Mouse (Mus musculus) kidney, embryonic 14.5 days (tissue): Measurements from ENCODE around the gene Spdef. TPM values are rescaled to one million over a fixed set of nuclear protein-coding genes. Genes with fewer than 3 reads are reported as not detected.

Source experiments
- ATAC-seq: fragments of 200-750 bp; cut with Nextera tagmentation; 2 replicates; pipeline ENCODE4 v1.8.0; 2017; ENCODE audit warnings: moderate number of reproducible peaks, mild to moderate bottlenecking, moderate TSS enrichment, moderate library complexity; ENCODE audit not compliant: low FRiP score, low TSS enrichment
- H3K27ac ChIP-seq: fragments of 300-500 bp; sonication (generic); 2 replicates; pipeline ENCODE4 v1.5.1; 2014; ENCODE audit warnings: low read depth, mild to moderate bottlenecking, low read length, moderate library complexity, mixed read lengths
- H3K27me3 ChIP-seq: fragments of 300-500 bp; sonication (generic); 2 replicates; pipeline ENCODE4 v1.6.1; 2014; ENCODE audit warnings: mild to moderate bottlenecking, low read length; ENCODE audit not compliant: control insufficient read depth, insufficient read depth
- H3K36me3 ChIP-seq: fragments of 300-500 bp; sonication (generic); 2 replicates; pipeline ENCODE4 v1.6.1; 2014; ENCODE audit warnings: low read length, mixed read lengths; ENCODE audit not compliant: control insufficient read depth, insufficient read depth
- H3K4me1 ChIP-seq: fragments of 300-500 bp; sonication (generic); 2 replicates; pipeline ENCODE4 v1.6.1; 2014; ENCODE audit warnings: low read length, mixed read lengths; ENCODE audit not compliant: control insufficient read depth, insufficient read depth
- H3K4me2 ChIP-seq: fragments of 300-500 bp; sonication (generic); replicated peaks from 2 replicates; pipeline ENCODE4 v1.6.1; 2014; ENCODE audit warnings: low read depth, mild to moderate bottlenecking, low read length
- H3K4me3 ChIP-seq: fragments of 300-500 bp; sonication (generic); 2 replicates; pipeline ENCODE4 v1.5.1; 2014; ENCODE audit warnings: mild to moderate bottlenecking, low read length
- H3K9ac ChIP-seq: fragments of 300-500 bp; sonication (generic); 2 replicates; pipeline ENCODE4 v1.6.1; 2014; ENCODE audit warnings: low read depth, mild to moderate bottlenecking, low read length, moderate library complexity
- H3K9me3 ChIP-seq: fragments of 300-500 bp; sonication (generic); 2 replicates; pipeline ENCODE4 v1.6.1; 2016; ENCODE audit warnings: low read length; ENCODE audit not compliant: control insufficient read depth
- WGBS: fragments of 180-500 bp; shearing (Covaris S2); extraction: QIAGEN DNeasy Blood & Tissue Kit; methylation state at CpG from one replicate; pipeline ENCODE4 v1.1.7; 2014; 5-methylcytosine and 5-hydroxymethylcytosine counted together
- polyA plus RNA-seq: library from polyadenylated mRNA; unstranded; fragments of >200 nt; fragmentation: Nextera tagmentation; extraction: Ambion mirVana; gene quantifications from 2 replicates; pipeline ENCODE4 v1.2.1, GENCODE M21; 2014

The Spdef gene
- polyA plus RNA-seq, 1 experiment from 2014 or later = 0.20 TPM

DNA sequence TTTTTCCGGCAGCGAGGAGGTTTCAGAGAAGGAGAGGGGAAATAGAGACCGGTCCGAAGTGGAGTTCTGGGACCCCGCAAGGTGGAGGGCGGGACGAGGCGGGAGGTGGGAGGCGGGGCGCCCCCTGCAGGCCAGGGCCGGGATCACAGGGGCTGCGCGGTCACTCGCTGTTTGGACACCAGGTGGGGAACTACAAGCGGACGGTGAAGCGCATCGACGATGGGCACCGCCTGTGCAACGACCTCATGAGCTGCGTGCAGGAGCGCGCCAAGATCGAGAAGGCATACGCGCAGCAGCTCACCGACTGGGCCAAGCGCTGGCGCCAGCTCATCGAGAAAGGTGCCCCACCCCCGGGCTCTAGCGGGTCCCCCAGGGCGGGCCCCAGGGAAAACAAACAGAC lies 26.2 kb downstream of the Spdef start:
- peaks cover 10% of the 10 kb centered on the region; the same call in 1 of the 2 replicates for H3K9me3 ChIP-seq
- no peaks in the 10 kb centered on the region for H3K36me3 ChIP-seq
- H3K4me1 ChIP-seq = no peaks in the 10 kb centered on the region
- peak overlapping the region; percentile 28 for H3K4me3 ChIP-seq
- 1% methylated on average over 34 of the region's 34 CpGs for WGBS
- ATAC-seq = no peak
- H3K9ac ChIP-seq = peak overlapping the region; percentile 42; the same call in 1 of the 2 replicates
- no peaks in the 10 kb centered on the region; the same call in 1 of the 2 replicates for H3K27me3 ChIP-seq
- H3K27ac ChIP-seq = no peak overlapping the region
- peak overlapping the region; percentile 61 for H3K4me2 ChIP-seq

DNA sequence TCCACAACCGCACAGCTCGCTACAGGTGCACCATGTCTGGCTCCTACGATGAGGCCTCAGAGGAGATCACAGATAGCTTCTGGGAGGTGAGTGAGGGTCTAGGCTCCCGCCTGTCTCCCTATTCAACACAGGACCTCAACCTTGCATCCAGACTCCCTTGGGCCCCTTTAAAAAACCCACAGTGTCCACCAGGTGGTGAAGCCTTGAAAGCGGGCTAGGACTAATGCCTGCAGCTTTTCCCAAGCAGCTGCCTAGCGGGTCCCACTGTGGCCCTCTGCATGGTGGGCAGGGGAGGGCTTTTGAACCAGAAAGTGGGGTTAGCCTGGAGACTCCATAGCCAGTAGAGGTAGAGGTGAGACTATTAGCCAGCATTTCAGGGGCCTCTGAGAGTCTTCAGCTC lies 26.9 kb downstream of the Spdef start:
- H3K27ac ChIP-seq = no peak overlapping the region
- peaks cover 10% of the 10 kb centered on the region; the same call in 1 of the 2 replicates for H3K9me3 ChIP-seq
- ATAC-seq = no peak
- no peak overlapping the region for H3K4me2 ChIP-seq
- 73% methylated on average over 6 of the region's 6 CpGs for WGBS
- H3K27me3 ChIP-seq = no peaks in the 10 kb centered on the region
- H3K4me3 ChIP-seq = no peak overlapping the region
- no peaks in the 10 kb centered on the region for H3K36me3 ChIP-seq
- H3K9ac ChIP-seq = no peak overlapping the region
- H3K4me1 ChIP-seq = no peaks in the 10 kb centered on the region

DNA sequence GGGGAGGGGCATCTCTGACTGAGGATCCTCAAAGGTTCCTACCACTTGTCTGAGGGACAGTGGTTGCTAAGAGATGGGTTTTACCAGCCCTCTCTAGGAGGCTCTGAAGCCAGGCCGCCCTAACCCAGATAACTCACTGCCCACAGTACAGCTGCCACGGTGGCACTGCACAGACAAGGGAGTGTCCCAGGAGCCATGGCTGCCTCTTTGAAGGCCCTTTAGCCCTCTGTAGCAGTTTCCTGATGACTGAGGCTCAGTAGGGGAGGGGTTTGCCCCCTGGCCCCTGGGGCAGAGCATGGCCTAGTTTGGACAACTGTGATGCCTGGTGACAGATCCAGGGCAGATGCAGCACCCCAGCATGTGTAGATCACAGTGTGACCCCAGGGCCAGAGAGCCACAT lies 27.9 kb downstream of the Spdef start:
- Histone ChIP-seq H3K9me3 (peaks cover 10% of the 10 kb centered on the region; the same call in 1 of the 2 replicates), H3K36me3 (no peaks in the 10 kb centered on the region), H3K4me2 (no peak overlapping the region), H3K4me3 (no peak overlapping the region), H3K27ac (no peak overlapping the region), H3K4me1 (no peaks in the 10 kb centered on the region), H3K9ac (no peak overlapping the region), H3K27me3 (no peaks in the 10 kb centered on the region)
- ATAC-seq = no peak
- 69% methylated on average over 2 of the region's 2 CpGs for WGBS

DNA sequence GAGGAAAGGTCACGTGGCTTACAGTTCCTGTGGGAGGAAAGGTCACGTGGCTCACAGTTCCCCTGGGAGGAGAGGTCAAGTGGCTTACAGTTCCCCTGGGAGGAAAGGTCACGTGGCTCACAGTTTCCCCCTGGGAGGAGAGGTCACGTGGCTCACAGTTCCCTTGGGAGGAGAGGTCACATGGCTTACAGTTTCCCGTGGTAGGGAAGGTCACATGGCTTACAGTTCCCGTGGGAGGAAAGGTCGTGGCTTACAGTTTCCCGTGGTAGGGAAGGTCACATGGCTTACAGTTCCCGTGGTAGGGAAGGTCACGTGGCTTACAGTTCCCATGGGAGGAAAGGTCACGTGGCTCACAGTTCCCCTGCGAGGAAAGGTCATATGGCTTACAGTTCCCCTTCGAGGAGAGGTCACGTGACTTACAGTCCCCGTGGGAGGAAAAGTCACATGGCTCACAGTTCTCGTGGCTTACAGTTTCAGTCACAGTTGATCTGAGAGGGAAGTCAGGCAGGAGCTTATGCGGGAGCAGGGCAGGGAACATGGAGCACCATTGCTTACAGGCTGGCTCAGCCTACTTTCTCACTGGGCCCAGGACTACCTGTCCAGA lies 29.0 kb downstream of the Spdef start:
- no peak overlapping the region for H3K9ac ChIP-seq
- no peaks in the 10 kb centered on the region for H3K36me3 ChIP-seq
- WGBS = 86% methylated on average over 17 of the region's 17 CpGs
- ATAC-seq = no peak
- H3K4me2 ChIP-seq = no peak overlapping the region
- no peak overlapping the region for H3K27ac ChIP-seq
- no peak overlapping the region for H3K4me3 ChIP-seq
- H3K4me1 ChIP-seq = no peaks in the 10 kb centered on the region
- peaks cover 10% of the 10 kb centered on the region; the same call in 1 of the 2 replicates for H3K9me3 ChIP-seq
- no peaks in the 10 kb centered on the region for H3K27me3 ChIP-seq

DNA sequence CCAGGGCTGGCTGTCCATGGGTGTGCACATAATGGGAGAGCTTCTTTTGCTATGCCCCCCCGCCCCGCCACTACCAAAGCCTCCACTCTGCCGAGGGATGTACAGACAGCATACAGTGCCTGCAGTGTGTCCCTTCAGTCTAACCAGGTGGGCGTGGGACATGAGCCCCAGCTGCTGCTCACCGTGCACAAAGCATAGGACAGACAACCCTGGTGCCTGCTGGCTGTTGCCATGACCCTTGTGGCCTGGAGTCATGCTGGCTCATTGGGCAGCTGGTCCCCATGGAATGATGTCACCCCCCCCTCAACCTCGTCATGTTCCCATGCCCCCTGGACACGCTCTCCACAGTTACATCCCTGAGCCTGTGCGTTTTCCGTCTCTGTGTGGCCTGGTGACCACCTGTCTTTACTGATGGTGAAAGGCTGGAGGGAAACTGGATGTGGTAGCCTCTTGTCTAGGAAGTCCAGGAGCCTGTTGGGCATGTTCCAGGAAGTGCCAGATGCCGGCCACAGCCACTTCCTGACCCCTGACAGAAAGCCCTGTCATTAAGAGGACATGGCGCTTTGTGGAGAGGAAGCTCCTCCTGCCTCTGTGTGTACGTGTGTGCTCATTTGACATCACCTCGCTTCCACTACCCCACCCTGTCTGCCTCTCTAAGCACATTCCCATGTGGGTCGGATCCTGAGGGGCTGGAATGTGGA lies 37.6 kb downstream of the Spdef start:
- no peaks in the 10 kb centered on the region for H3K36me3 ChIP-seq
- no peaks in the 10 kb centered on the region; the same call in 1 of the 2 replicates for H3K4me1 ChIP-seq
- H3K27me3 ChIP-seq = peaks cover 3% of the 10 kb centered on the region; the same call in 1 of the 2 replicates
- H3K27ac ChIP-seq = no peak overlapping the region
- no peak overlapping the region for H3K9ac ChIP-seq
- no peak overlapping the region for H3K4me3 ChIP-seq
- H3K9me3 ChIP-seq = no peaks in the 10 kb centered on the region
- no peak for ATAC-seq
- 74% methylated on average over 14 of the region's 14 CpGs for WGBS
- no peak overlapping the region for H3K4me2 ChIP-seq

DNA sequence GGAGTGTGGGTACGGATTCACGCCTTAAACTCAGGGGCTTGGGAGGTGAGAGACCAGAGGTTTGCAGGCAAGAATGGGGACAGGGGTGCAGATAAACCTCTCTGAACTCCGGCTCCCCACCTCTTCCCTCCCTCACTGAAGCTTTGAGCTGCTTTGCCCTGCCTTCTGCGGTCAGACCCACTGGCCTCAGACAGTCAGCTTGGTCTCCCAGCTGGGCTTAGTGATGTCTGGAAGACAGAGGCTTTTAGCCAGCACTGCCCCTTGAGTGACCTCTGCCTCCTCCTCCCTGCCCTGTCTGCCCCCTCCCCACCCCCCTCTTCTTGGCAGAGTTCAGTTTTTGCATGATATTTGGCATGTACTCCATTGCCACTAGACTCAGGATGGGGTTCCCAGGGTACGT lies 42.4 kb downstream of the Spdef start:
- Histone ChIP-seq H3K36me3 (no peaks in the 10 kb centered on the region), H3K9ac (no peak overlapping the region), H3K4me2 (no peak overlapping the region), H3K4me1 (peaks cover 10% of the 10 kb centered on the region; the same call in 1 of the 2 replicates), H3K9me3 (no peaks in the 10 kb centered on the region), H3K27me3 (peaks cover 14% of the 10 kb centered on the region), H3K4me3 (no peak overlapping the region), H3K27ac (no peak overlapping the region)
- ATAC-seq = no peak
- WGBS = 55% methylated on average over 5 of the region's 5 CpGs

DNA sequence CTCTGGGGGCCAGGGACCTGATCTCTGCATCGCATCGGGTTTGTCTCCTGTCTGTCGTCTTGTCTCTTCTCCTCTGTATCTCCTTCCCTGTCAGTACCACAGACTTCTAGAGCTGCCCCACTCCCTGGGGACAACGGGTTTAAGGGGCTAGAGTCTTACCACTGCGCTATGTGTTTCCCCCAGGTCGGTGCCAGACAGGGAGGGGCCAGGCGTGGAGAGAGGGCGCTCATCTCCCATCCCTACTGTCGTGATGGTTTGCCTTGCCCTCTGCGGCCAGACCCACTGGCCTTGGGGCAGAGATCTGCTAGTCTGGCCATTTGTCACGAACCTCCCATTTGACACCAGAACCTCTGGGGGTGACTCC lies 43.2 kb downstream of the Spdef start:
- peaks cover 10% of the 10 kb centered on the region; the same call in 1 of the 2 replicates for H3K4me1 ChIP-seq
- peaks cover 14% of the 10 kb centered on the region for H3K27me3 ChIP-seq
- H3K4me3 ChIP-seq = peak overlapping the region; percentile 43
- peak overlapping the region; percentile 92 for H3K4me2 ChIP-seq
- no peaks in the 10 kb centered on the region for H3K36me3 ChIP-seq
- H3K9ac ChIP-seq = peak overlapping the region; percentile 54; the same call in 1 of the 2 replicates
- no peak; the same call in 1 of the 2 replicates for ATAC-seq
- H3K9me3 ChIP-seq = no peaks in the 10 kb centered on the region
- WGBS = 2% methylated on average over 11 of the region's 11 CpGs
- no peak overlapping the region for H3K27ac ChIP-seq

DNA sequence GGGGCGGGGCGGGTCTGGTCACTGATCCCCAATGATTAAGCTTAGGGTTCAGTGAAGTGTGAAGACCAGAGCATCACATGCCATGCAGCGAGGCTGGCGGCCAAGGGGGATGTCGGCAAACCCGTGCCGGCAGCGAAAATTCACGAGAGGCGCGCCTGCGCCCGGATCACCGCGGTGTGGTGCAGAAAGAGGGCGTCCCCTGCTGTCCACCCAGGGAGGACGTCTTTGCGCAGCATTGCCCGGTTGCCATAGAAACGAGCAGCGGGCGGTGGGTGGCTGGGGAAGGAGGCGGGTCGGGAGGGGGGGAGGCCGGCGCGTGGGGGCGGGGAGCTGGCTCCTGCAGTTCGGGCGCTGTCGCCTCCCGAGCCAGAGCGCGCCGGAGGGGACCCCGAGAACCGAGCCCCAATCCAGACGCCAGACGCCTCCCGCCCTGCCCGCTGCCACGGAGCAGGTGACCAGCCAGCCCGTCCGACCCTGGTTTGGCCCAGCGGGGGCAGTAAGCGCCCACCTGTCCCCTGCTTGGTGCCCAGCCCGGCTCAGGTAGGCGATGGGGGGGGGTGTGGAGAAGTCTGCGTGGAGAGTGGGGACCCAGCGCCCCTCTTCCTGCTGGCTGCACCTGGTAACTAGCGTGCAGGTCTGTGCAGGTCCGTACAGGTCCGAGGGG lies 43.7 kb downstream of the Spdef start:
- H3K36me3 ChIP-seq = no peaks in the 10 kb centered on the region
- H3K9me3 ChIP-seq = no peaks in the 10 kb centered on the region
- peak; percentile 53 for ATAC-seq
- H3K27ac ChIP-seq = no peak overlapping the region
- H3K4me1 ChIP-seq = peaks cover 10% of the 10 kb centered on the region; the same call in 1 of the 2 replicates
- H3K27me3 ChIP-seq = peaks cover 14% of the 10 kb centered on the region
- peak overlapping the region; percentile 43 for H3K4me3 ChIP-seq
- peak overlapping the region; percentile 92 for H3K4me2 ChIP-seq
- peak overlapping the region; percentile 54 for H3K9ac ChIP-seq
- under 1% methylated on average over 43 of the region's 53 CpGs for WGBS
